In genomic region chr11:11763211-11763666, GRCm38 (mm10) we compare ENCODE assay signal across 11 mouse cellular contexts. TPM values are rescaled to one million over a fixed set of nuclear protein-coding genes. Genes with fewer than 3 reads are reported as not detected.
DNase-seq lines count a peak whose midpoint lies in the region; ATAC-seq and TF ChIP-seq lines count a peak whose summit lies in the region.
"Had no signal": no experiment of that assay in that cellular context is flagged by ENCODE, and none has a peak within 500 bp of the region (broad histone marks: within the 10 kb centered on the region; RNA-seq: fewer than 3 reads in every experiment).

No protein-coding gene starts in this region.

- no peak overlapping the region for H3K4me3 ChIP-seq in bone marrow macrophage, adult 2 months (ENCODE audit: insufficient read depth, low read length)
- no peak overlapping the region for H3K4me3 ChIP-seq in liver, postnatal 0 days (ENCODE audit: low read depth, low read length)
- no peak overlapping the region for H3K4me3 ChIP-seq in small intestine, adult 2 months (ENCODE audit: low read depth, low read length)
- H3K4me3 ChIP-seq: midbrain, embryonic 13.5 days had no signal

- no peak overlapping the region for H3K4me2 ChIP-seq in liver, postnatal 0 days (ENCODE audit: low read depth, low read length)
- H3K4me2 ChIP-seq: midbrain, embryonic 13.5 days had no signal

- TF ChIP-seq CTCF in bone marrow macrophage, adult 2 months (IDR thresholded peaks at IDR 0.05; ENCODE audit: low read depth, low read length): no peak
- no peak for TF ChIP-seq CTCF in liver, postnatal 0 days (IDR thresholded peaks at IDR 0.05; ENCODE audit: low read depth)
- TF ChIP-seq CTCF in small intestine, adult 2 months (IDR thresholded peaks at IDR 0.05; ENCODE audit: extremely low read depth, insufficient read length, insufficient replicate concordance, low read depth, low read length): no peak

- H3K27me3 ChIP-seq in liver, postnatal 0 days (ENCODE audit: insufficient read depth, low read length): no peaks in the 10 kb centered on the region
- no peaks in the 10 kb centered on the region for H3K27me3 ChIP-seq in small intestine, adult 2 months (ENCODE audit: control insufficient read depth, insufficient read depth, low read length)
- H3K27me3 ChIP-seq: midbrain, embryonic 13.5 days had no signal

- no peak for TF ChIP-seq POLR2A in bone marrow macrophage, adult 2 months (IDR thresholded peaks at IDR 0.05; ENCODE audit: borderline replicate concordance, low read depth, low read length)
- TF ChIP-seq POLR2A in small intestine, adult 2 months (IDR thresholded peaks at IDR 0.05; ENCODE audit: low read depth, low read length): no peak

- H3K27ac ChIP-seq in bone marrow macrophage, adult 2 months (ENCODE audit: insufficient read depth, low read depth, low read length): peak overlapping the region; percentile 61
- peak overlapping the region; percentile 48; the same call in 1 of the 2 replicates for H3K27ac ChIP-seq in liver, postnatal 0 days (ENCODE audit: low read depth)
- 0 out of 2 replicates have a peak overlapping the region, but pooled peaks have one; percentile 33 for H3K27ac ChIP-seq in small intestine, adult 2 months (ENCODE audit: insufficient read depth, low read depth, low read length)
- H3K27ac ChIP-seq: midbrain, embryonic 13.5 days had no signal

- H3K9me3 ChIP-seq in liver, postnatal 0 days (ENCODE audit: low read length): no peaks in the 10 kb centered on the region
- H3K9me3 ChIP-seq: midbrain, embryonic 13.5 days had no signal

- H3K4me1 ChIP-seq in bone marrow macrophage, adult 2 months (ENCODE audit: control insufficient read depth, insufficient read depth, low read length): peaks cover 41% of the 10 kb centered on the region
- H3K4me1 ChIP-seq in liver, postnatal 0 days (ENCODE audit: insufficient read depth): 0 out of 2 replicates have a peak, but pooled peaks cover 3% of the 10 kb centered on the region
- peaks cover 5% of the 10 kb centered on the region; the same call in 1 of the 2 replicates for H3K4me1 ChIP-seq in small intestine, adult 2 months (ENCODE audit: control insufficient read depth, insufficient read depth, insufficient read length, low read length)
- H3K4me1 ChIP-seq: midbrain, embryonic 13.5 days had no signal

- peak; percentile 58 for ATAC-seq in liver, postnatal 0 days
- ATAC-seq: midbrain, embryonic 13.5 days had no signal

- no peak overlapping the region for H3K9ac ChIP-seq in liver, postnatal 0 days (replicated peaks)
- H3K9ac ChIP-seq: midbrain, embryonic 13.5 days had no signal

- peak; percentile 64 to 68 for DNase-seq in spleen, postnatal 36 days (ENCODE audit: low spot score in 2 of 2)
- DNase-seq in spleen, adult 12 weeks (ENCODE audit: low spot score): no peak
- DNase-seq in liver, postnatal 0 days: peak; percentile 44
- DNase-seq in layer of hippocampus, adult 9-10 months (ENCODE audit: low spot score): no peak
- no peak for DNase-seq in adrenal gland, adult 8-10 months
- DNase-seq: heart, postnatal 4 days; layer of hippocampus, postnatal 36 days; right cerebral cortex, postnatal 14 days had no signal

- 47% methylated on average over 4 of the region's 4 CpGs for WGBS in liver, postnatal 0 days (ENCODE audit: insufficient replicate concordance)
- 57% methylated on average over 4 of the region's 4 CpGs for WGBS in small intestine, adult 2 months

- TF ChIP-seq EP300 in liver, postnatal 0 days (IDR thresholded peaks at IDR 0.05; ENCODE audit: low read depth): no peak

- H3K36me3 ChIP-seq in liver, postnatal 0 days (replicated peaks; ENCODE audit: insufficient read depth, low read length): peaks cover 37% of the 10 kb centered on the region
- H3K36me3 ChIP-seq in small intestine, adult 2 months (ENCODE audit: control insufficient read depth, insufficient read depth, low read length): no peaks in the 10 kb centered on the region
- H3K36me3 ChIP-seq: midbrain, embryonic 13.5 days had no signal

RNA-seq across cellular contexts. Expression of gene Fignl1, which starts 45.5 kb away (rescaled TPM):
- 10.6 and 11.3 TPM in 2 replicates for polyA plus RNA-seq in bone marrow macrophage, adult 2 months (2012; ENCODE audit: insufficient read depth, insufficient read length, missing spikeins)
- polyA plus RNA-seq in liver, postnatal 0 days (2015; fragmentation: Nextera tagmentation; extraction: Ambion mirVana): 26.1 and 31.2 TPM in 2 replicates
- polyA plus RNA-seq in small intestine, adult 2 months (2012; rRNA removed): 0.17 and 0.85 TPM in 2 replicates
- total RNA-seq in adrenal gland, adult 8-10 months (2022): 1 to 10 TPM; 1.3 to 2.8 (median 2.1) TPM

Comparison
In these comparisons a context has a peak if more than half of its experiments do, and no peak if none do; other contexts are left out.
1. DNase-seq: peak in spleen, postnatal 36 days (2 of 2) and liver, postnatal 0 days (single experiment); none in spleen, adult 12 weeks (single experiment), layer of hippocampus, adult 9-10 months (single experiment) and adrenal gland, adult 8-10 months (single experiment).
2. Peak in every context shown above with its lines, with median percentiles within 50 percentile points of each other: H3K27ac ChIP-seq.